Mouse (Mus musculus) liver, embryonic 12.5 days (tissue): Measurements from ENCODE around the gene Dand5. TPM values are rescaled to one million over a fixed set of nuclear protein-coding genes. Genes with fewer than 3 reads are reported as not detected.

Experiments used
- ATAC-seq: fragments of 200-750 bp; cut with Nextera tagmentation; 2 replicates; pipeline ENCODE4 v1.8.0; 2017; ENCODE audit warnings: moderate number of reproducible peaks, mild to moderate bottlenecking, moderate library complexity
- H3K27ac ChIP-seq: fragments of 300-500 bp; sonication (generic); 2 replicates; pipeline ENCODE4 v1.5.1; 2016; ENCODE audit warnings: mild to moderate bottlenecking
- H3K27me3 ChIP-seq: fragments of 300-500 bp; sonication (generic); replicated peaks from 2 replicates; pipeline ENCODE4 v1.6.1; 2016; ENCODE audit warnings: mild to moderate bottlenecking, moderate library complexity
- H3K36me3 ChIP-seq: fragments of 300-500 bp; sonication (generic); 2 replicates; pipeline ENCODE4 v1.6.1; 2016; ENCODE audit warnings: mild to moderate bottlenecking, moderate library complexity
- H3K4me1 ChIP-seq: fragments of 300-500 bp; sonication (generic); 2 replicates; pipeline ENCODE4 v1.6.1; 2016
- H3K4me2 ChIP-seq: fragments of 300-500 bp; sonication (generic); 2 replicates; pipeline ENCODE4 v1.6.1; 2016; ENCODE audit warnings: mild to moderate bottlenecking, moderate library complexity
- H3K4me3 ChIP-seq: fragments of 300-500 bp; sonication (generic); 2 replicates; pipeline ENCODE4 v1.5.1; 2016; ENCODE audit warnings: mild to moderate bottlenecking, moderate library complexity
- H3K9ac ChIP-seq: fragments of 300-500 bp; sonication (generic); 2 replicates; pipeline ENCODE4 v1.6.1; 2016; ENCODE audit warnings: mild to moderate bottlenecking, moderate library complexity
- H3K9me3 ChIP-seq: fragments of 300-500 bp; sonication (generic); replicated peaks from 2 replicates; pipeline ENCODE4 v1.6.1; 2016; ENCODE audit warnings: mild to moderate bottlenecking, moderate library complexity
- whole genome bisulfite sequencing: fragments of 180-500 bp; shearing (Covaris S2); methylation state at CpG from one replicate; pipeline ENCODE4 v1.1.7; 2016; ENCODE audit not compliant: insufficient replicate concordance; 5-methylcytosine and 5-hydroxymethylcytosine counted together
- polyA plus RNA-seq: library from polyadenylated mRNA; unstranded; fragments of >200 nt; fragmentation: Nextera tagmentation; extraction: Ambion mirVana; gene quantifications from 2 replicates; pipeline ENCODE4 v1.2.1, GENCODE M21; 2016

Dand5 gene
- polyA plus RNA-seq, 1 experiment from 2014 or later = 4.3 TPM

DNA sequence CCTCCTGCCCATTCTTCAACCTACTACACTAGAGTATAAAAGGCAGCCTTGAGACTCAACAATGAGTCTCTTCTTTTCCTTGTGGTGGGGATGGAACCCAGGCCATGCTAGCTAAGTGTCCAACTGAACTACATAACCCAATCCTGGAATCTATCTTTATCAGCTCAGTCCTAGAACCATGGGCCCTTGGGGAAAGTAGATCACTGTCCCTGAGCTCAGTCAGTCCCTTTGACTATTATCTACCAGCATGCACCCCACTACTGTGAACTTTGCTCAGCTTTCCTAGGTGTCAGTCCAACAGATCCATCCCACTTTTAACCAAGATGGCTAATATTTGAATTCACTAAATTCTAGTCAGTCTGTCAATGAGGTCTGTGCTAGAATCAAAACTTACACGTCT, 18.9 kb upstream of the Dand5 start:
- WGBS = 63% methylated on average over 1 of the region's 1 CpGs
- Histone ChIP-seq H3K4me1 (peaks cover 84% of the 10 kb centered on the region), H3K36me3 (peaks cover 82% of the 10 kb centered on the region), H3K9me3 (no peaks in the 10 kb centered on the region), H3K9ac (no peak overlapping the region), H3K27ac (peak overlapping the region; percentile 95), H3K27me3 (no peaks in the 10 kb centered on the region), H3K4me2 (peak overlapping the region; percentile 81; the same call in 1 of the 2 replicates), H3K4me3 (no peak overlapping the region)
- no peak for ATAC-seq

DNA sequence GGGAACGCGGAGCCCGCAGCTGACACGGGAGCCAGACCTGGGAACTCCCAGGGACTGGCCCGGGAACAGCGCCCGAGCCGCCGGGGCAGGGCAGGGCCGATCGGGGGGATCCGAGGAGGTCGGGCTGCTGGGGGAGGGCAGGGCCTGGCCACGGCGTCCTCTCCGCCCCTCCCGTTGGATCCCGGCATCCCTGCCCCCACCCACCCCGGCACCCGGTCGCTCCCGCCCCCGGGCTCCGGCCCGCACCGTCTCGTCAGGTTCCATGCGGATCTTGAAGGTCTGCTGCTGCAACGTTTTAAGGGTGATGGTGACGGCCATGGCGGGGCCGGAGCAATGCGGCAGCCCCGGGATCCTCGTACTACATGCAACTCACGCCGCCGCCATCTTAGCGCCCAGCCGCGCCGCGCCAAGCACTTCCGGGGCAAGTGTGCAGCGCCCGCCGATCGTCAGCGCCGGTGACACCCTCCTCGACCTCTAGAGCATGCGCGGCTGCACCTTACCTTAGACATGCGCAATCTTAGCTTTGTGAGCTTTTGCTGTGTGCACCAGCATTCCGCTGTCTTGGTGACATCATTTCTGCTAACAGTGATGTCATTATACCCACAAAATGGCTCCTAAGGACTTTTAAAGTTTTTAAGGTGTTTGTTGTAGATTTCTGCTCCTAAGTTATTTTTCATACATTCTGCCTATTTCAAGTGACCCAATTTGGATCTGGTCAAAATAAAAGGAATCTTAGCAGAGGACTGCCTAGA, 17.8 kb upstream of the Dand5 start, which contains the start of gene Rad23a:
Gene Rad23a, minus strand, starts transcription at position 418 of the 752 bp plus-strand sequence.
- Histone ChIP-seq H3K4me2 (peak within 1 kb of the TSS; percentile 81), H3K4me1 (peaks cover 91% of the 10 kb centered on the region), H3K27ac (peak within 1 kb of the TSS; percentile 95), H3K36me3 (peaks cover 86% of the 10 kb centered on the region), H3K9me3 (no peaks in the 10 kb centered on the region), H3K4me3 (peak within 1 kb of the TSS; percentile 81), H3K9ac (peak within 1 kb of the TSS; percentile 90), H3K27me3 (no peaks in the 10 kb centered on the region)
- peak; percentile 87 for ATAC-seq
- WGBS = under 1% methylated on average over 51 of the region's 55 CpGs

DNA sequence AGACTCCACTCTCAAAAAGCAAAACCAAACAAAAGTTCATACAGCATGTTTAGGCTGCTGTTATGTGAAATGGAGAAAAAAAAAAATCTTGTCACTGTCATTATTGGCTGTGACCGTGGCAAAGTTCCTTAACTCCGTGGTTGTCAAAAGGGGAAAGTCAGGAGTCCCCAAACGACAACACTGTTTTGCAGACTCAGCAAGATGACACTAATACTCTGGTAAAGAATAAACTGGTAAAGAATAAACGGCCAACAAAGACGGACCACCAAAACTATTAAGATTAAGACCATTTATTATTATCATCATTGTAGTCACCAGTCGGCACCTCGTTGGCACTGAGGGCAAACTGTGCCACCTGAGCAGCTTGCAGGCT, 17.2 kb upstream of the Dand5 start:
- peaks cover 91% of the 10 kb centered on the region for H3K4me1 ChIP-seq
- 2% methylated on average over 7 of the region's 7 CpGs for WGBS
- H3K4me2 ChIP-seq = peak overlapping the region; percentile 81
- peak overlapping the region; percentile 81 for H3K4me3 ChIP-seq
- H3K36me3 ChIP-seq = peaks cover 86% of the 10 kb centered on the region
- no peaks in the 10 kb centered on the region for H3K9me3 ChIP-seq
- ATAC-seq = no peak
- H3K27ac ChIP-seq = peak overlapping the region; percentile 95
- no peaks in the 10 kb centered on the region for H3K27me3 ChIP-seq
- H3K9ac ChIP-seq = peak overlapping the region; percentile 90

DNA sequence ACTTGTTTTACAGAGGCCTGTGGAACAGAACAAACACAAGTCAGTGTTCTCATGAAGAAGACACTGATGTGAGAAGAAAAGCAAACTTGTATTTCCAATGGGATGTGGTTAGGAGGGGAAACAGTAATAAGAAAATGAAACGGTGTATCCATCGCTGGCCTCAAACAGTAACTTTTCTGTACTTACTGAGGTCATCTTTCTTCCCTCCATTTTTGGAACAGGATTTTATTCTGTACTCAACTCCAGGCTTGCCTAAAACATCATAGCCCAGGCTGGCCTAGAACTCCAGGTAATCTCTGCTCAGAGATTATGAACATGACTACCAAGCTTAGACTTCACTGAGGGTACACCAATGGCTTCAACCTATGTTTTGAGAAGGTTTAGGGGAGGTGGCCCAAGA, 16.8 kb upstream of the Dand5 start:
- Histone ChIP-seq H3K27me3 (no peaks in the 10 kb centered on the region), H3K9ac (peak overlapping the region; percentile 90), H3K4me1 (peaks cover 91% of the 10 kb centered on the region), H3K36me3 (peaks cover 86% of the 10 kb centered on the region), H3K4me3 (peak overlapping the region; percentile 81), H3K4me2 (peak overlapping the region; percentile 81), H3K27ac (peak overlapping the region; percentile 95), H3K9me3 (no peaks in the 10 kb centered on the region)
- no peak for ATAC-seq
- 79% methylated on average over 2 of the region's 2 CpGs for WGBS

DNA sequence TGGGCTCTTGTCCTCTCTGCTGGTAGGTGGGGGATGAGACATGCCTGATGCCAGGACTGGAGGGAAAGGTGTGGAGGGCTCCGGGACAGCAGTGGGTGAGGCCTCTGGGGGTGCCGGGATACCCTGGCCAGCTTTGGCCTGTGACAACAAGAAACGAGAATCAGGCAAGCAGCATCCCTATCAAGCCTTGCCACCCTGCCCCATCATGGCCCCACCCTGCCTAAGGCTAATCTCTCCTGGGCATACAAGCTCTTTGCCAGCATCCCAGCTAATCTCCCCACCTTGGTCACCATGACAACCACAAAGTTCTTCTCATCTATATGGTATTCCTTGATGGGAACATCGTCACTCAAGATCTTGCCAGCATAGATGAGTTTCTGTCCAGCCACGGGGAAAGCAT, 15.9 kb upstream of the Dand5 start:
- Histone ChIP-seq H3K9me3 (no peaks in the 10 kb centered on the region), H3K9ac (peak overlapping the region; percentile 90), H3K4me3 (peak overlapping the region; percentile 81), H3K4me2 (peak overlapping the region; percentile 81), H3K36me3 (peaks cover 86% of the 10 kb centered on the region), H3K27ac (peak overlapping the region; percentile 96), H3K4me1 (peaks cover 91% of the 10 kb centered on the region), H3K27me3 (no peaks in the 10 kb centered on the region)
- ATAC-seq = peak; percentile 89
- 33% methylated on average over 5 of the region's 5 CpGs for WGBS

DNA sequence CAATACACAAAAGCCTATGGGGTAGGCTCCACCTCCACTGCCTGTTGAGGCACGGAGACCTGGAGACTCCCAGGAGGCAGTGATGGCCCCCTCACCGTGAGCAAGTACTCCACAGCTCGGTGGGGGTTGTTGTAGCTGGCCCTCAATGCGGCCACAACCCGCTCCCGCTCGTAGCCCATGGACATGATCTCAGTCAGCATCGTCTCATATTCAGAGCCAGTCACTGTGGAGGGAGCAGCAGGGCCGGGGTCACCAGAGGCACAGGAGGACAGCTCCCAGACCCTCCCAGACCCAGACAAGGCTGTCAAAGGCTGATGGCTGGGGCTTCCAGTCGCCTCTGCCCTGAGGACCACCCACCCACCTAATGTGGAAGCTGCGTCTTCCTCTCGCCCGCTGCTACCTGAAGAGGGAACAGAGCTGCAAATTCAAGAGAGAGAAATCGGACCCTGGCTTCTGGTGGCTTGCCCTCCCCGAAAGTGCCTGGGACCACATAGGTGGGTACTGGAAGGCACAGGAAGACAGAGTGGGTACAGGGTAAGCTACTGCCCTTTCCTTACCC, 15.4 kb upstream of the Dand5 start:
- H3K27ac ChIP-seq = peak overlapping the region; percentile 96
- no peaks in the 10 kb centered on the region for H3K27me3 ChIP-seq
- H3K4me1 ChIP-seq = peaks cover 91% of the 10 kb centered on the region
- H3K9ac ChIP-seq = peak overlapping the region; percentile 88
- 78% methylated on average over 15 of the region's 15 CpGs for WGBS
- H3K4me3 ChIP-seq = peak overlapping the region; percentile 81
- no peak for ATAC-seq
- H3K36me3 ChIP-seq = peaks cover 84% of the 10 kb centered on the region
- H3K4me2 ChIP-seq = peak overlapping the region; percentile 81
- H3K9me3 ChIP-seq = no peaks in the 10 kb centered on the region

DNA sequence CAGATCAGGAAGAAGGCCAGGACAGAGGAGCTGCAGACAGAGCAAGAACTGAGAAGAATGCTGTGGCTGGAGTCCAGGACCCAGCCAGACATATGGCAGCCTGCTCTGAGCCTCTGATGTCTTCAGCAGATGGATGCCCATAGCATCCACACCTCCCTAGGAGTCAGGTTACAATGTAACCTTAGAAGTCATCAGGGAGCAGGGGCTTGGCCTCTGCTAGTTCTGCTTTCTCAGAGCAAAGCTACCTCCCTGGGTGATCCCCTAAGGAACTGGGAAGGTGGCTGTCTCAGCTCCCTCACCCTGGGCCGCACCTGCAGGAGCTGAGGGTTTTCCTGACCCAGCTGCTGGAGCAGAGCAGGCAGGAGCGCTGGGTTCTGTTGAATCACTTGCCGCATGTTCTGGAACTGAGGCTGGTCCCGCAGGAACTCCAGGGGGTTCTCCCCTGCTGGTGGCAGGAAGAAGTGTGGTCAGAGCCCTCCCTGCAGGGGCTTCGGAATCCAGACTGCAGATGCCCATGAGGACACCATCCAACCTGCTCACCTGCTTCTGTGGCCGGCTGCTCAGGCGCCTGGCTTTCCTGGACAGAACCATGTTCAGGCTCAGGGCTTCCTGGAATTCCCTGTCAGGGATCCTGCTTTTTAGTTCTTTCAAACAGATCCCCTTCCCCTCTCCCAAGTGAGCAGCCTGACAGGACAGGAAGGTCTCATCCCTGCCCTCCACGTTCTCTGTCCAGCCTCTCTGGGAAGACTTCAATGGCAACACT, 14.7 kb upstream of the Dand5 start:
- WGBS = 74% methylated on average over 8 of the region's 8 CpGs
- H3K4me3 ChIP-seq = peak overlapping the region; percentile 81

DNA sequence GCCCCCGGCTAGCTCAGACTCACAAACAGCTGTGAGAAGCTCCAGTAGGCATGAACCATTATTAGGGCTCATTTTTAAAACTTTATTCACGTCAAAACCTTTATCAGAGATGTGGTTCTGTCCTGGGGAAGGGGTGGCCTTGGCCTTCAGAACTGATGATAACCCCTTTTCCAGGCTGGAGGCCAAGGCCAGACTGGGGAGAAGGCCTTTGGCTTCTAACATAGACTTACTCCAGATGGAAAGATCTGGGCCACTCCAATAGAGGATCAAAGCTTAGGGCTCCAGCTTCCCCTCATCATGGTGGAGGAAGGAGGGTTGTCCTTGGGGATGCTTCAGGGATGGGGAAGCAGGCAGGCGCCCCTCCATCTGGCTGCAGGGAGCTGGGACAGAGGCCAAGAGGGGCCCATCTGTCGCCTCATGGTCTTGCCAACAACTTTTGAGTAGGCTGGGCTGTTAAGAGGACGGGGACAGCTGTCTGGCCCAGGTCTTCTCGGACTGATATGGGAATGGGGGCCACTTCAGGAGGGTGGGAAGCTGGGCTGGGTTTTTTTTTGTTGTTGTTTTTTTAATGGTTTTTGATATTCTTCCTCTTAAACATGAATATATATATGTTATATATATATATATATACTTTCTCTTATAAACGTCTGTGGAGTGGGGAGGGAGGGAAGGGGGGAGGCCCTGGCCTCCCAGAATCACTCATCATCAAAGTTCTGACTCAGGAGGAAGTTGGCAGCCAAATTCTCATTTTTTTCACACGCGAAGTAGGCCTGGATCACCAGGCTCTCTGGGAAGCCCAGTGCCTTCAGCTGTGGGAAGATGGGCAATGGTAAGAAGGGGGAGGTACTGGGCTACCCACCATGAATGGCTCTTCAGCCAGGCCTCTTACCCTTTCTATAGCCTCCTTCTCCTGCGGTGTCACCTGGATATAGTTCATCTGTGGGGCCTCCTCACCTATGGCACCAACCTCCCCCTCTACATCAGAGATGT, 12.5 kb upstream of the Dand5 start:
- WGBS = 75% methylated on average over 10 of the region's 10 CpGs
- no peaks in the 10 kb centered on the region for H3K27me3 ChIP-seq
- peak overlapping the region; percentile 88 for H3K9ac ChIP-seq
- peaks cover 64% of the 10 kb centered on the region for H3K36me3 ChIP-seq
- peak overlapping the region; percentile 96 for H3K27ac ChIP-seq
- peak overlapping the region; percentile 81 for H3K4me2 ChIP-seq
- H3K9me3 ChIP-seq = no peaks in the 10 kb centered on the region
- peaks cover 78% of the 10 kb centered on the region for H3K4me1 ChIP-seq
- ATAC-seq = no peak
- peak overlapping the region; percentile 97 for H3K4me3 ChIP-seq

More for the DNA sequence above, 14.7 kb upstream of the Dand5 start:
- Histone ChIP-seq H3K9me3 (no peaks in the 10 kb centered on the region), H3K27me3 (no peaks in the 10 kb centered on the region), H3K4me2 (peak overlapping the region; percentile 81), H3K4me1 (peaks cover 87% of the 10 kb centered on the region), H3K36me3 (peaks cover 77% of the 10 kb centered on the region), H3K9ac (peak overlapping the region; percentile 88), H3K27ac (peak overlapping the region; percentile 96)
- no peak for ATAC-seq

DNA sequence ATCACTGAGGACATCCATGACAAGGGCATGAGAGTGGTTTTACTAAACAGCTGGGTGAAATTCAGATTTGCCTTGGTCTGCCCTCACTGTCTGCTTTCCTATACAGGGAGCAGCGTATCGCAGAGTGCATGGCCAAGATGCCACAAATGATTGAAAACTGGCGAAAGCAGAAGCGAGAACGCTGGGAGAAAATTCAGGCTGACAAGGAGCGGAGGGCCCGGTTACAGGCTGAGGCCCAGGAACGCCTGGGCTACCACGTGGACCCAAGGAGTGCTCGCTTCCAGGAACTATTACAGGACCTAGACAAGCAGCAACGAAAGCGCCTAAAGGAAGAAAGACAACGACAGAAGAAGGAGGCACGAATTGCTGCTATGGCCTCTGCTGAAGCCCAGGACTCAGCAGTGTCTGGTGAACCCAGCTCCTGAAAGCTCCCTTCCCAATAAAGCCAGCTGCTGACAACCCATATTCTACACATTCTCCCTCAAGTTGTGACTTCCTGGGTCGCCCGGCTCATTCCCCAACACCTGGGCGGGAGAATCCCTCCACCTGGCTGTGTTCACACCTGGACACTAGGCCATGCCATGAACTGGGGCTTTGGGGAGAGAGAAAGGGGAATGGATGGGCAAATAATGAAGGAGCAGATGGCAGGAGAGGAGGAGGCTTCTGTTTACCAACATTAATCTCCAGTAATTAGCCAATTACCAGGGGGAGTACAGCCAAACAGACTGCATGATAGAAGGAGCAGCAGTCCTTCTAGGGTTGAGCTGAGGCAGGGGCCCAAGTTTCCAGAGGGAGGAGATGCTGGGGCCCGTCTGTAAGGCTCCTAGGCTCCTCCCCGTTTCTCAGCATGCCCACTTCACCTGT, 11.6 kb upstream of the Dand5 start:
- H3K4me2 ChIP-seq = peak overlapping the region; percentile 79
- ATAC-seq = no peak
- H3K27ac ChIP-seq = peak overlapping the region; percentile 96
- no peaks in the 10 kb centered on the region for H3K27me3 ChIP-seq
- 82% methylated on average over 19 of the region's 19 CpGs for WGBS
- peak overlapping the region; percentile 97 for H3K4me3 ChIP-seq
- H3K9me3 ChIP-seq = no peaks in the 10 kb centered on the region
- H3K4me1 ChIP-seq = peaks cover 76% of the 10 kb centered on the region
- H3K36me3 ChIP-seq = peaks cover 65% of the 10 kb centered on the region
- H3K9ac ChIP-seq = peak overlapping the region; percentile 99

DNA sequence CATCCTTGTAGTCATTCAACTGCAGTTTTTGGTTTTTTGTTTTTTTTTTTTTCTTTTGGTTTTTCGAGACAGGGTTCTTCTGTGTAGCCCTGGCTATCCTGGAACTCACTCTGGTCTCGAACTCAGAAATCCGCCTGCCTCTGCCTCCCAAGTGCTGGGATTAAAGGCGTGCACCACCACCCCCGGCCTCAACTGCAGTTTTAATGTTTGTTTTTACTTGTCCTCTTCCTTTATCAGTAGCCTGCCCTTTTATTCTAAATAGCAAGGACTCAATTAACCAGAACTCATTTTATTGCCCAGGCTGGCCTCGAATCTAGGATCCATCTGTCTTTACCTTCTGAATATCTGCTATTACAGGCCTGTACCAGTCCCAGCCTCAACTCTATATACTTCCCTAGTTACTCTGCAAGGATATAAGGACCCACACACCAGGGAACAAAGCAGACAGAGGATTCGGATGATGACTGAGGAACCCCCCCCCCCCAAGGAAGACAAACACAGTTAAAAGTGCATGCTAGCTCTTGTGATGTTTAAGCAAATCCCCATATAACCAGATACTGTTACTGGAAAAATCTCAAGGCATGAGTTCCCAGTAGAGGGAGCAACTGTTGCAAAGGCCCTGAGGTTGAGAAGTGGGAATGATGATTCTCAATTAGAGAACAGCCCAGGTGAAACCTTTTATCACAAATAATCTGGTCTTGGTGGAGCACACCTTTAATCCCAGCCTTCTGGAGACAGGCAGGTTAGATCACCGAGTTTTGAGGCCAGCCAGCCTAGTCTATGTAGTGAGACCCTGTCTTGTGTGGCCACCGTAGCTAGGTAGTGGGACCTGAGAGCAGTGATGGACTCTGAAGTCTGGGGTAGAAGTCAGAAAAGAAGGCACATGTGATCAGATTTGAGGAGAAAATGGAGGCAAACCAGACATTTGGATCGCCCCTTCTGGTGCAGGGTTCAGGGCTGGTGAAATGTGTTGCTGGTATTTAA, 10.4 kb upstream of the Dand5 start:
- Histone ChIP-seq H3K27me3 (no peaks in the 10 kb centered on the region), H3K4me1 (peaks cover 64% of the 10 kb centered on the region), H3K9ac (peak overlapping the region; percentile 99), H3K4me3 (peak overlapping the region; percentile 97), H3K9me3 (no peaks in the 10 kb centered on the region), H3K27ac (peak overlapping the region; percentile 96), H3K4me2 (peak overlapping the region; percentile 79), H3K36me3 (peaks cover 53% of the 10 kb centered on the region)
- 38% methylated on average over 10 of the region's 10 CpGs for WGBS
- ATAC-seq = no peak
